Mouse (Mus musculus) cerebellum, adult 11 months (tissue): ENCODE results near the gene Dcaf11.

Source experiments
- DNase-seq: peaks from one replicate; pipeline ENCODE4 v3.0.0; 2022

The Dcaf11 gene

GRCm38 (mm10) chr14:55557587-55557986, 2.2 kb upstream of the Dcaf11 start:
- DNase-seq: no peak

DNA sequence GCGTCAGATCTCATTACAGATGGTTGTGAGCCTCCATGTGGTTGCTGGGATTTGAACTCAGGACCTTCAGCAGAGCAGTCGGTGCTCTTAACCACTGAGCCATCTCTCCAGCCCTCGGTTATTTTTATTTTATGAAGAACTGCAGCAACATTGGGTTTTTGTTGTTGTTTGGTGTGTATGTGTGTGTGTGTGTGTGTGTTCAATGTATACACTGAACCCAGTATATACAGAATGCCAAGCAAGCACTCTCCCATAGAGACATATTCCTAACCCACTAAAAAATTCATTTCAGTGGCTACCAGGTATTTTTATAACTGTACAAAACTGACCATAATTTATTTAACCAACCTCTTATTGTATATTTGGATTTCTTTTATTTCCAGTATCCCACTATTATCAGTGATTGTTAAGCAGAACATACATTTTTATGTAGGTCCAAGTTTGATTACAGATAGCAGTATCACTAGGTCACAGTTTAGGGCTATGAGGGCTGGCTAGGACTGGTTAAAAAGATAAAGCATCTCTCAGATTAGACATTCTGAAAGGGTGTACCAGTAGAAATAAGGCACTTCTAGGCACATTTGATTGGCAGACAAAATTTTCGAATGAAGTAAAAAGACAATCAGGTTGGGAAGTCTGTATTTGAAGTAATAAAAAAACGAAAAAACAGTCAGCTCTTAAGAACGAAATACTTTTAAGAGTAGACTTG, 912 bp upstream of the Dcaf11 start:
- no peak for DNase-seq

DNA sequence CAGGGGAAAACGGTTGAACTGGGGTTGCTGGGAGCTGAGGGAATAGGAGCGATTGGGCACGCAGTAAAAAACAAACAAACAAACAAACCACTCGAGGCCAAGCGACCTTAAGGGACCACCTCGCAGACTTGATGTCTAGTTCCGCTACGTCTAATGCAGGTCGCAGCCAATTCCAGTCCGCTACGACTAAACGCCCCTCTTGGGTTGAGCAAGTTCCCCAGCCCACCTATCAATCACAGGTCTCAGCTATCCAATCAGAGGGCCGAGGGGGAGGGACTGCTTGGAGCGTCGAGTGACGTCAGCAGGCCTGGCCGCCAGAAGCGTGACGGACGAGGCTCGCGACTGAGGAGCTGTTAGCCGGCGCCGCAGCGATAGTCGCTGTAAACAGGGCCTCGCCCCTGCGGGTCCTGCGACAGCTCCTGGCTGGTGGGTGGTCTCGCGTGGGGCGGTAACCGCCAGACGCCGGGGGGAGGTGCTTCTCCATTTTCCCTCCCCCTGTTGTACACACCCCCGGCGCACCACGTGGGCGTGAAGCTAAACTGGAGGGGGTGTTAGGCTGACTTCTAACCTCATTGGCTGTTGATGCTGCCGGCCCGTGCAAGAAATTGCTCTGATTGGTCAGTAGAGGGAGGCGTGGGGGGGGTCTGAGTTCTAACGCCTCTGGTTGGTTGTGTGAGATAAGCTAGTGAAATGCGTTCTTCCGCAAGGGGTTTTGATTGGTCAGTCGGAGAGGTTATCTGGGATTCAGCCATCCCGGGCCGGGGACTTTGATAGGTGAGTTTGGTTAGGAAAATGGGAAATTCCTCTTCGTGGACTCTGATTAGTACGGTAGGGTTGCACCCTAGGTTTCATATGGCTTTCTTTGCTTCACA, 632 bp downstream of the Dcaf11 start, which contains the start of gene A730061H03Rik:
TSS of gene A730061H03Rik (minus strand) at position 205 of the 872 bp plus-strand sequence.
- DNase-seq: peak; percentile 98

GRCm38 (mm10) chr14:55561860-55562259, 2.1 kb downstream of the Dcaf11 start:
- DNase-seq: no peak

DNA sequence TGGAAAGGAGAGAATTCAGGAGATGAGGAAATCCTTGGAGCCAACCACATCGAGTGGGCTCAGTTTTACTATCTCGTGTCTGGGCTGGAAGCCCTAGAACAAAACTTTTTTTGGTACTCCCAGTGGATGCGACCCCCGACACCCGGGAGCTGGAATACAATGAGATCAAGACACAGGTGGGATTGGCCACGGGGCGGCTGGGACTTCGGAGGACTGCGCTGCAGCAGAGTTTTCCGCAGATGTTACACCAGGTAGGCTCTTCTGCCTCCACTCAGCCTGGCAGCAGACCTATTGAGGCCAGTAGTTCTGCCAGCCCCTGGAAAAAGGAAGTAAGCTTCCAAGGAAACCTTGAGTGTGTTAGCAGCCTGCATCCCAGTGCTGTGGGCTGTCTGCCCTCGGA, 3.4 kb downstream of the Dcaf11 start:
- no peak for DNase-seq

DNA sequence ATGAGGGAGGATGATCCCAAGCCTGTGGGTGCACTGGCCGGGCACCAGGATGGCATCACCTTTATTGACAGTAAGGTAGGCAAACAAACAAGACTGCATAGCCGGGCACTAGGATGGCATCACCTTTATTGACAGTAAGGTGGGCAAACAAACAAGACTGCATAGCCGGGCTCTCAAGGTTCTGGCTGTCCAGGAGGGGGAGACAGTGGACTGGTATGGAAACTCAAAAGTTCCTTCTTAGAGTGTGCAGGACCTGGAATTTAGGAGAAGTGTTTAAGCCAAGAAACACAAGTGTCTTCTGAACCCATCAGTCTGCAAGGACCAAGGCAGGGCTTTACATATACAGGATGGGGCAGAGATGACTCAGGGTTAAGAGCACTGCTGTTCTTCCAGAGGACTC, 5.9 kb downstream of the Dcaf11 start:
- DNase-seq: no peak

GRCm38 (mm10) chr14:55567496-55567895, 7.7 kb downstream of the Dcaf11 start:
- no peak for DNase-seq

DNA sequence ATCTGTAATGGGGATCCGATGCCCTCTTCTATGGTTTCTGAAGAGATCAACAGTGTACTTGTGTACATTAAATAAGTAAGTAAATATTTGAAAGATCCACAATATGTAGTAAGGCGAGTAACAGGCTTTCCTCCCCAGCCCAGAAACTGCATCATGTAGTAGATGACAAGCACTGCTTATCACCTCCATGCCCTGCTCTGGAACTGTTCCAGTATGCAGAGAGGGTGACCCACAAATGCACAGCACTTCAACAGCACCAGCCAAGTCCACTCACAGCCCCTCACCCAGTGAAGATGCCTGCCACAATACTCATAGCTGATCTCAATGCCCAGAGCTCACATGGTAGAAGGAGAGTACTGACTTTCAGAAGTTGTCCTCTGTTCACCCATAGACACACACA, 10.8 kb downstream of the Dcaf11 start:
- no peak for DNase-seq

DNA sequence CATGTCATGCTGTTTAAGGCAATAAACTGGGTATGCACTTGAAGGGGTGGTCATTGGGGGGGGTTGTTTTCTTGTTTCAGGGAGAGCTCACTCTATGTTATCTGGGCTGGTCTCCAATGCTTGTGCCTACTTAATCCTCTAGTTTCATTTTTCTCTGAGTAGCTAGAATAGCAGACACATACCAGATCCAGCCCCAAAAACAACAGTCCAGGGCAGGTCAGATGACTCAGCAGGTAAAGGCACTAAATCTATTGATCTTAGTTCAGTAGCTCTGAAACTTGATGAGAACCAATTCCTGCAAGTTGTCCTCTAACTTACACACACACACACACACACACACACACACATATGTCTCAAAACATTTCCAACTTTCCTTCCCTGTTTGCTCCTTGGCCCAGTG, 12.0 kb downstream of the Dcaf11 start:
- DNase-seq: no peak

DNA sequence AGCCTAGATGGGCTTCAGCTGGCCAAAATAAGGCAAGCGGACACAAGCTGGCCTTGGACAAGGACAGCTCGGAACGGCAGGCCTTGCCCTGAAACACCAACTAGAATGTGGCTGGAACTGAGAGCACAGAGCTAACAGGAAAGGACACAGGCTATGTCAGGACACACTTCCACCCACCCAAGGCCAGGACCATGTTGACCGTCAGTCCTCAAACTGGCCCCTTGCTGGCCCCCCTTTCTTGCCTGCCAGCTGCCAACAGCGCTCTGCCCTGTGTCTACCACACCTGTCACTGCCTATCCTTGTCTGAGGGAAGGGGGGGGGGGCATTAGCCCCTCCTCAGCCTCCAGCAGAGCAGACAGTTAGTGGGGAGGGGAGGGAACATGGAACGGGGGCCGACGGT, 15.5 kb downstream of the Dcaf11 start, which contains the start of gene Fitm1:
TSS of gene Fitm1 (plus strand) at position 316 of the 400 bp plus-strand sequence.
- DNase-seq: no peak

DNA sequence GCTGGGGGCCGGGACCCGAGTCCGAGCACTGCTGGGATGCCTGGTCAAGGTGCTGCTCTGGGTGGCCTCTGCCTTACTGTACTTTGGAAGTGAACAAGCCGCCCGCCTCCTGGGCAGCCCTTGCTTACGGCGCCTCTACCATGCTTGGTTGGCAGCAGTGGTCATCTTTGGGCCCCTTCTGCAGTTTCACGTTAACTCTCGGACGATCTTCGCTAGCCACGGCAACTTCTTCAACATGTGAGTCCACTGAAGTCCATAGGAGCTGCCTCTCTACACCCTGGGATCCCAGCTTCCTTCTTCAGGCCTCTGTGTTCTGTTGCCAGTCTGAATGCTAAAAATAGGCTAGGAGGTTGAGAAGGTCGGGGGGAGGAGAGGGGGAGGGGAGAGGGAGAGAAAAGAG, 15.9 kb downstream of the Dcaf11 start:
- no peak for DNase-seq

- DNase-seq: no peak
These were observed 16.6 kb downstream of the Dcaf11 start for GRCm38 (mm10) chr14:55576376-55576775.

DNA sequence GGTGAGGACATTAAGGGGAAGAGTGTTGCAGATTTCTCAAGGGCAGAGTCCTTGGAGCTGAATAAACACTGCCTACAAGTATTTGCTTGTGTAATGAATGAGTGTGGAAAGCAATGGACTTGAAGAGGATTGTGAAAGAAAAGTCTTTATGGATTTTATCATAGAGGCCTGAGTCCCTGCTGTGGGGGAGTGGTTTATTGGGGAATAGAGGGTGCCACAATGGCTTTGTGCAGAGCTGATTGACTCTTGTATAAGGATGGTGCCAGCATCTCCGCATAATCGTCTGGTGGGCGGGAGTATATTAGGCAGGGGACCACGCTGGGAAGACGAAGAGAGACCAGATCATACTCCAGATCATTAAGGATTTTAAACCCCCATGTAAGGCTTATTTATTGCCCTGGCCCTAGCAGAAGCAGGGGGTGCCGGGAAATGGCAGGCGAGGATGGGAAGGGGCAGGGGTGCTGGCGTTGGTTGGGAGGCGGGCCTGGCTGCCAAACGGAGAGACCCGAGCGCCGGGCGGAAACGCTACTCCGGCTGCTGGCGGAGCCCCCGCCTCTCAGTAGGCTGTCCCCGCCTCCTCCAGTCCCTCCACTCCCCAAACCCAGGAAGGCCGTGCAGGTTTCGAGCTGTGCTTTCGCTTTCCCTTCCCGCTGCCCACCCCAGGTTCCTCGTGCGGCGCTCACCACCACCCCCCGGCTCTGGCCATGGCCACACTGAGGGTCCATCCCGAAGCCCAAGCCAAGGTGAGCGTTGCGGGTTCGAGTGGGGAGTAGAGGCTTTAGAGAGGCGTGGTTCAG, 18.3 kb downstream of the Dcaf11 start, which contains the start of gene Psme1:
TSS of gene Psme1 (plus strand) at position 253 of the 797 bp plus-strand sequence.
- peak; percentile 49 for DNase-seq

GRCm38 (mm10) chr14:55578668-55579269, 19.0 kb downstream of the Dcaf11 start:
- peak; percentile 54 for DNase-seq

- no peak for DNase-seq
These were observed 20.0 kb downstream of the Dcaf11 start for GRCm38 (mm10) chr14:55579511-55580496.

DNA sequence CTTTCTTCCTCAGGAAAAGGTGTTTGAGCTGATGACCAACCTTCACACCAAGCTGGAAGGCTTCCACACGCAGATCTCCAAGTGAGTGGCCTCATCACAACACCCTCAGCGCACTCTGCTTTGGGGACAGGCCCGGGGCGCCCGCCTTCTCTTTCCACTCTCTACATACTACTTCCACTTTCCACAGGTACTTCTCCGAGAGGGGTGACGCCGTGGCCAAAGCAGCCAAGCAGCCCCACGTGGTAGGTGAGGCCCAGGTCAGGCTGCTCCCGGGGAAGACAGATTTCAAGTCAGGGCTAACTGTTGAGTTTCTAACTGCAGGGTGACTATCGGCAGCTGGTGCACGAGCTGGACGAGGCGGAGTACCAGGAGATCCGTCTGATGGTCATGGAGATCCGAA, 20.9 kb downstream of the Dcaf11 start:
- no peak for DNase-seq

DNA sequence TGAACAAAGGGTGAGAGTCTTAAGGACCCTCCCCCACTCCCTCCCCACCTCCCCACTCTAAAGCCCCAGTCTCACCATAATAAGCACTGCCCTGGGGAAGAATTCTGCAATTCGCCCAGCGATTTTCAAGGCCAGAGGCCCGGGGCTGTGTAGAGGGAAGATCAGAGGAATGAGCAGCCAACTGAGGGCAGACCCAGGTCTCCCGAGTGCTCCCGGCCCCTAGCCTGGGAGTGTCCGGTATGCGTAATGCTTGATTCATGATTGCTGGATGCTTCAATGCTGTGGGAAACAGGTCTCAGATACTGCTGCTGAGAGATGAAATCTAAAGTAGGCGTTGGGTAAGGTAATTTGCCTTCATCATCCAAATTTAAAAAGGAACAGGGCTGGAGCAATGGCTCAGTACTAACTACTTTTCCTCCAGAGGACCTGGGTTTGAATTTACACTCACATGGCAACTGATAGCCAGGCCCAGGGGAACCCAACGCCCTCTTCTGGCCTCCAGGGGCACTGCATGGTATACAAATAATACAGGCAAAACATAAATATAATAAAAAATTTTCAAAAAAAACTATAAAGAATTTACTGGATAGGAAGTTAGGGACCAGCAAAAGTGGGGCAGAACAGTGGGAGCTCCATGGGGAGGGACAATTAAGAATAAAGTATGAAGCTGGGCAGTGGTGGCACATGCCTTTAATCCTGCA, 22.3 kb downstream of the Dcaf11 start:
- no peak for DNase-seq

GRCm38 (mm10) chr14:55584303-55584701, 24.5 kb downstream of the Dcaf11 start:
- DNase-seq: no peak

GRCm38 (mm10) chr14:55584702-55585565, 25.1 kb downstream of the Dcaf11 start, which contains the start of gene Emc9:
Gene Emc9 (minus strand): TSS chr14:55585302.
- DNase-seq: peak; percentile 77

DNA sequence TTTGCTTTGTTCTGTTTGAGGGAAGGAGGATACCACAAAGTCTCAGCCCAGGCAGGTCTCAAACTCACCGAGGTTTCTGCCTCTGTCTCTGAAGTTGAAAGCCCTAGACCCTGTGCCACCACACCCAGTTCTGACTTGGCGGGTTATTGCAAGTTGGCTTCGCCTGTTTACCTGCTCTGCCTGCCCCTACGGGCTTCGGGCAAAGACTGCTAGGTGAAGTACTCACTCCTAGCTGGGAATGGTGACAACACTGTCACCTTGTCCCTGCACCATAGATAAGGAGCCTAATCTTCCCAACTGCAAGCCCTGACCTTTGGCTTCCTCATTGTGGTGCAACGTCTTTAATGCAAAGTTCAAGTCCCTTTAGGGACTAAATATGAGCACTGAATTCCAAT, 25.8 kb downstream of the Dcaf11 start:
- no peak for DNase-seq
